Mouse (Mus musculus) CH12.LX (cell line): ENCODE measurements at regions not wholly inside any gene's neighbourhood (a gene's known extent, or its start where the extent isn't known, plus 50 kb on each side); places are given as distances from the start of the nearest gene placed in this dataset.

Experiments
- DNase-seq: peaks from one replicate; pipeline ENCODE4 v3.0.0-alpha.2; 2013; ENCODE audit errors: extremely low read depth
- H3K27ac ChIP-seq: 2 replicates; pipeline ENCODE4 v1.5.1; 2012; ENCODE audit warnings: low read depth, mild to moderate bottlenecking, control low read depth, moderate library complexity; ENCODE audit not compliant: insufficient read depth
- H3K27me3 ChIP-seq: replicated peaks from 2 replicates; pipeline ENCODE3; 2012; ENCODE audit warnings: inconsistent platforms
- H3K36me3 ChIP-seq, 2 experiments: replicated peaks in 1 of 2; 2 replicates each; pipeline versions ENCODE3 to v1.6.1; 2012; ENCODE audit warnings: inconsistent platforms in 1 of 2, low read length in 1 of 2, mild to moderate bottlenecking in 1 of 2, mixed read lengths in 1 of 2, moderate library complexity in 1 of 2; ENCODE audit not compliant: control insufficient read depth in 1 of 2, insufficient read depth in 1 of 2
- H3K4me1 ChIP-seq, 2 experiments: 2 replicates each; pipeline ENCODE4 v1.6.1; 2012; ENCODE audit warnings: inconsistent platforms in 1 of 2, moderate library complexity in 1 of 2; ENCODE audit not compliant: insufficient read depth in 2 of 2, control insufficient read depth in 1 of 2
- H3K4me2 ChIP-seq: 2 replicates; pipeline ENCODE4 v1.6.1; 2012; ENCODE audit warnings: low read depth, mild to moderate bottlenecking, control low read depth; ENCODE audit not compliant: poor library complexity, insufficient read depth, severe bottlenecking
- H3K4me3 ChIP-seq, 3 experiments: fragments of 150-350 bp in 1 of 3; sonication (generic) in 1 of 3; replicated peaks in 1 of 3; 2 replicates each; pipeline versions ENCODE3 to v1.5.1; 2011 to 2012; ENCODE audit warnings: low read depth in 2 of 3, low read length in 2 of 3, mild to moderate bottlenecking in 2 of 3, moderate library complexity in 2 of 3, control low read depth in 1 of 3, improper control_type of control experiment in 1 of 3, inconsistent platforms in 1 of 3, mixed read lengths in 1 of 3; ENCODE audit not compliant: poor library complexity in 1 of 3
- H3K79me2 ChIP-seq: replicated peaks from 2 replicates; pipeline ENCODE4 v1.6.1; 2012; ENCODE audit warnings: mild to moderate bottlenecking, moderate library complexity; ENCODE audit not compliant: control insufficient read depth, poor library complexity, insufficient read depth, severe bottlenecking; ENCODE audit errors: extremely low read depth
- H3K9ac ChIP-seq: 2 replicates; pipeline ENCODE4 v1.6.1; 2012; ENCODE audit warnings: low read depth, mild to moderate bottlenecking, control low read depth, moderate library complexity; ENCODE audit not compliant: insufficient read depth
- H3K9me3 ChIP-seq: replicated peaks from 2 replicates; pipeline ENCODE3; 2012; ENCODE audit warnings: low read length, inconsistent platforms, mixed read lengths
- BHLHE40 ChIP-seq: IDR thresholded peaks from 2 replicates; pipeline ENCODE4 v1.6.1; 2011; ENCODE audit warnings: mild to moderate bottlenecking, low read depth, low read length, improper control_type of control experiment
- CHD2 ChIP-seq: IDR thresholded peaks from 2 replicates; pipeline ENCODE4 v1.6.1; 2011; ENCODE audit warnings: low read length, improper control_type of control experiment
- CTCF ChIP-seq, 2 experiments: IDR thresholded peaks in 1 of 2; conservative IDR thresholded peaks in 1 of 2; 2 replicates each; pipeline ENCODE4 v1.5.1; 2011 to 2012; ENCODE audit warnings: low read depth in 2 of 2, low read length in 2 of 2, improper control_type of control experiment in 1 of 2, inconsistent platforms in 1 of 2, mild to moderate bottlenecking in 1 of 2, moderate library complexity in 1 of 2
- ELF1 ChIP-seq: IDR thresholded peaks from 2 replicates; pipeline ENCODE4 v1.6.1; 2014; ENCODE audit warnings: low read depth, mild to moderate bottlenecking, inconsistent platforms, low read length, improper control_type of control experiment
- EP300 ChIP-seq: IDR thresholded peaks from 2 replicates; pipeline ENCODE4 v1.6.1; 2011; ENCODE audit warnings: low read length, improper control_type of control experiment
- IRF4 ChIP-seq: IDR thresholded peaks from 2 replicates; pipeline ENCODE4 v1.6.1; 2014; ENCODE audit warnings: low read depth, mild to moderate bottlenecking, inconsistent platforms, low read length, improper control_type of control experiment
- JUN ChIP-seq: IDR thresholded peaks from 2 replicates; pipeline ENCODE4 v1.6.1; 2011; ENCODE audit warnings: low read depth, mild to moderate bottlenecking, low read length, improper control_type of control experiment, moderate library complexity; ENCODE audit not compliant: insufficient read depth
- MAZ ChIP-seq: IDR thresholded peaks from 2 replicates; pipeline ENCODE4 v1.6.1; 2012; ENCODE audit warnings: low read depth, mild to moderate bottlenecking, inconsistent platforms, low read length, improper control_type of control experiment, moderate library complexity
- MXI1 ChIP-seq: IDR thresholded peaks from 2 replicates; pipeline ENCODE4 v1.6.1; 2011; ENCODE audit warnings: mild to moderate bottlenecking, low read depth, low read length, improper control_type of control experiment
- MYC ChIP-seq: IDR thresholded peaks from 2 replicates; pipeline ENCODE4 v1.6.1; 2011; ENCODE audit warnings: low read depth, mild to moderate bottlenecking, improper control_type of control experiment, low read length
- NELFE ChIP-seq: IDR thresholded peaks from 2 replicates; pipeline ENCODE4 v1.6.1; 2011; ENCODE audit warnings: low read depth, low read length, improper control_type of control experiment
- PAX5 ChIP-seq: IDR thresholded peaks from 2 replicates; pipeline ENCODE4 v1.6.1; 2012; ENCODE audit warnings: low read length, inconsistent platforms, mixed read lengths
- POLR2A ChIP-seq: IDR thresholded peaks from 2 replicates; pipeline ENCODE4 v1.6.1; 2011; ENCODE audit warnings: low read depth, mild to moderate bottlenecking, improper control_type of control experiment, low read length
- RCOR1 ChIP-seq: conservative IDR thresholded peaks from 2 replicates; pipeline ENCODE4 v1.6.1; 2012; ENCODE audit warnings: low read depth, mild to moderate bottlenecking, inconsistent platforms, low read length, improper control_type of control experiment
- SIN3A ChIP-seq: IDR thresholded peaks from 2 replicates; pipeline ENCODE4 v1.6.1; 2012; ENCODE audit warnings: low read length, improper control_type of control experiment, inconsistent platforms
- TBP ChIP-seq: conservative IDR thresholded peaks from 2 replicates; pipeline ENCODE4 v1.6.1; 2011; ENCODE audit warnings: low read depth, low read length, improper control_type of control experiment
- TCF12 ChIP-seq: IDR thresholded peaks from 2 replicates; pipeline ENCODE4 v1.6.1; 2014; ENCODE audit warnings: low read depth, mild to moderate bottlenecking, inconsistent platforms, low read length, improper control_type of control experiment
- USF1 ChIP-seq: IDR thresholded peaks from 2 replicates; pipeline ENCODE4 v1.6.1; 2014; ENCODE audit warnings: low read depth, mild to moderate bottlenecking, inconsistent platforms, low read length, improper control_type of control experiment
- USF2 ChIP-seq: conservative IDR thresholded peaks from 2 replicates; pipeline ENCODE4 v1.6.1; 2011; ENCODE audit warnings: low read depth, low read length, improper control_type of control experiment
- ZC3H11A ChIP-seq: IDR thresholded peaks from 2 replicates; pipeline ENCODE4 v1.6.1; 2012; ENCODE audit warnings: low read depth, mild to moderate bottlenecking, inconsistent platforms, low read length, improper control_type of control experiment
- ZKSCAN1 ChIP-seq: IDR thresholded peaks from 2 replicates; pipeline ENCODE4 v1.6.1; 2012; ENCODE audit warnings: low read depth, inconsistent platforms, low read length, improper control_type of control experiment, borderline replicate concordance
- ZMIZ1 ChIP-seq: IDR thresholded peaks from 2 replicates; pipeline ENCODE4 v1.6.1; 2012; ENCODE audit warnings: low read depth, mild to moderate bottlenecking, inconsistent platforms, low read length, improper control_type of control experiment
- dilution Hi-C: fragments of 300-500 bp; cut with MboI; formaldehyde crosslinking; loops from 2 replicates; pipeline ENCODE4 v1.14.3; 2020; ENCODE audit warnings: low sequenced_read_pairs; ENCODE audit not compliant: extremely low pct_unique_long_range_greater_than_20kb, extremely low pct_ligation_motif_present
- in situ Hi-C: fragments of 300-500 bp; cut with MboI; formaldehyde crosslinking; loops from 3 replicates; pipeline ENCODE4 v1.14.3; 2019; ENCODE audit warnings: low sequenced_read_pairs, low pct_ligation_motif_present, low pct_unique_long_range_greater_than_20kb, mixed read lengths

GRCm38 (mm10) chr11:117598170-117598583 lies 55.9 kb upstream of the Tnrc6c start:
- no peaks in the 10 kb centered on the region for H3K36me3 ChIP-seq
- dilution Hi-C loops (no loop called here), in situ Hi-C loops (no loop called here)
- no peaks in the 10 kb centered on the region for H3K79me2 ChIP-seq
- no peak overlapping the region for H3K9ac ChIP-seq
- no peak for DNase-seq
- peaks cover 6 to 53% of the 10 kb centered on the region in 2 experiments for H3K4me1 ChIP-seq
- no peak overlapping the region for H3K4me3 ChIP-seq
- TF ChIP-seq ZC3H11A: no peak
- TF ChIP-seq RCOR1: no peak
- TF ChIP-seq BHLHE40: no peak
- TF ChIP-seq MAZ: 0 out of 2 replicates have a peak, but pooled peaks have one; percentile 20
- no peaks in the 10 kb centered on the region for H3K27me3 ChIP-seq
- H3K9me3 ChIP-seq: no peaks in the 10 kb centered on the region
- H3K4me2 ChIP-seq: no peak overlapping the region
- no peak overlapping the region for H3K27ac ChIP-seq

GRCm38 (mm10) chr11:117598610-117599009 lies 55.5 kb upstream of the Tnrc6c start:
- in situ Hi-C loops (no loop called here), dilution Hi-C loops (no loop called here)
- Histone ChIP-seq H3K4me2 (peak overlapping the region; percentile 33), H3K4me3 (peak overlapping the region; percentile 43 to 52 (median 50)), H3K9ac (peak overlapping the region; percentile 57), H3K9me3 (no peaks in the 10 kb centered on the region), H3K79me2 (no peaks in the 10 kb centered on the region), H3K27me3 (no peaks in the 10 kb centered on the region), H3K4me1 (peaks cover 6 to 52% of the 10 kb centered on the region in 2 experiments), H3K36me3 (no peaks in the 10 kb centered on the region), H3K27ac (no peak overlapping the region)
- TF ChIP-seq MXI1: peak; percentile 40; the same call in 1 of the 2 replicates
- TF ChIP-seq SIN3A: peak; percentile 23; the same call in 1 of the 2 replicates
- peak; percentile 58; the same call in 1 of the 2 replicates for TF ChIP-seq BHLHE40
- TF ChIP-seq USF2: peak; percentile 86
- TF ChIP-seq NELFE: no peak
- TF ChIP-seq ZMIZ1: no peak
- TF ChIP-seq CTCF (conservative IDR thresholded peaks at IDR 0.05 in 1 of 2, IDR thresholded peaks at IDR 0.05 in 1 of 2; ENCODE audit: low read depth in 2 of 2, low read length in 2 of 2): no peak
- TF ChIP-seq ELF1: no peak
- peak; percentile 86 for TF ChIP-seq USF1
- no peak for DNase-seq

DNA sequence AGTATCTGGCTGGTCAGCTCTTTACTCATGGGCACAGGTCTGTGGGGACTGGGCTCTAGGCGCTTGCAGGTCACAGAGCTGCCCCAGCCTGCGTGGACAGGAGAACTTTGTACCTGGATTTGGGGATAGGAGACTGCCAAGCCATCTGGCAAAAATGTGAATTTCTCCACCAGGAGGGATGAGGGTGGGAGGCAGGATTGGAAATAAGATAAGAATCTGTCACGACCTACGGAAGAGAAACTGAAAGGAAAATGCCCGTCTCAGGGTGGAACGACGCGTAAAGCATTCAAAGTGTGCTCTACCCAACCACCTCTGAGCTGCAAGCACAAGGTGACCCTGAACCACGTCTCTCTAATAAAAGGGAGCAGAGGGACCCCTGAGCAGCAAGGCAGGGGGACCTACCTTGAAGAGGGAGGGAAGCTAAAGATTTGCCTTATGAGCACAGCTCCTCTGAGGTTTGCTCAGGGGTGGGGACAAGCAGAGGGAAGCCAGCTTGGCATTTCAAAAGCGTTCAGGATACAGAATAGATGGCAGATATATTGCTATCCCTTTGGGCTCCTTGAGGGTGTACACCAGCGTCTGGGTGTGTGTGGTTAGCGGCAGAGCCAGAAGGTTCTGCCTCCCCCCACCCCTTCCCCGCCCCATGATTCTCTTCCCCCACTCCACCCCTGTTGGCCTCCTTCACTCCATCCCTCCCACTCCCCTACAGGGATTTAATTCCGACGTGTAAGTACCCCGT lies 54.9 kb upstream of the Tnrc6c start:
- peaks cover 6 to 52% of the 10 kb centered on the region in 2 experiments for H3K4me1 ChIP-seq
- in situ Hi-C loops: no loop called here
- H3K79me2 ChIP-seq: no peaks in the 10 kb centered on the region
- peak overlapping the region; percentile 43 to 52 (median 50) for H3K4me3 ChIP-seq
- dilution Hi-C loops: no loop called here
- no peaks in the 10 kb centered on the region for H3K27me3 ChIP-seq
- no peaks in the 10 kb centered on the region for H3K9me3 ChIP-seq
- no peak for DNase-seq
- peak overlapping the region; percentile 33 for H3K4me2 ChIP-seq
- no peak overlapping the region for H3K27ac ChIP-seq
- H3K9ac ChIP-seq: peak overlapping the region; percentile 57
- H3K36me3 ChIP-seq: no peaks in the 10 kb centered on the region
- TF ChIP-seq CHD2 (peak; percentile 38; the same call in 1 of the 2 replicates), IRF4 (peak; percentile 49; the same call in 1 of the 2 replicates), ZMIZ1 (0 out of 2 replicates have a peak, but pooled peaks have one; percentile 14), EP300 (0 out of 2 replicates have a peak, but pooled peaks have one; percentile 28), MXI1 (peak; percentile 15; the same call in 1 of the 2 replicates), TCF12 (peak; percentile 7; the same call in 1 of the 2 replicates), POLR2A (no peak), CTCF (conservative IDR thresholded peaks at IDR 0.05 in 1 of 2, IDR thresholded peaks at IDR 0.05 in 1 of 2; ENCODE audit: low read depth in 2 of 2, low read length in 2 of 2) (no peak), ELF1 (0 out of 2 replicates have a peak, but pooled peaks have one; percentile 23), BHLHE40 (0 out of 2 replicates have a peak, but pooled peaks have one; percentile 20), MYC (peak; percentile 6; the same call in 1 of the 2 replicates), TBP (0 out of 2 replicates have a peak, but pooled peaks have one; percentile 31), SIN3A (no peak; the same call in 1 of the 2 replicates), ZKSCAN1 (no peak), JUN (no peak), PAX5 (no peak)
- TF ChIP-seq, all 38 proteins: peak for 10
